Mouse (Mus musculus) midbrain, postnatal 0 days (tissue): ENCODE data around the gene Unc93a. TPM values are rescaled to one million over a fixed set of nuclear protein-coding genes. Genes with fewer than 3 reads are reported as not detected.
A peak's percentile ranks its signal among the peaks of the same experiment; 100 is the strongest.
"Not testable (repeated sequence)": the region's sequence is repeated elsewhere in the genome, so short reads cannot be mapped to it uniquely, and the experiment has no call there.

ENCODE experiments used
- ATAC-seq: fragments of 200-750 bp; cut with Nextera tagmentation; 2 replicates; pipeline ENCODE4 v1.8.0; 2017; ENCODE audit warnings: moderate number of reproducible peaks, mild to moderate bottlenecking, moderate TSS enrichment, moderate library complexity; ENCODE audit not compliant: low FRiP score
- DNase-seq: peaks from one replicate; pipeline ENCODE4 v3.0.0-alpha.2; 2015; ENCODE audit warnings: low spot score
- H3K27ac ChIP-seq: fragments of 300-500 bp; sonication (generic); 2 replicates; pipeline ENCODE4 v1.5.1; 2014; ENCODE audit warnings: low read depth, mild to moderate bottlenecking, low read length, mixed read lengths
- H3K27me3 ChIP-seq: fragments of 300-500 bp; sonication (generic); 2 replicates; pipeline ENCODE4 v1.6.1; 2014; ENCODE audit warnings: low read length, control low read depth, mixed read lengths; ENCODE audit not compliant: insufficient read depth
- H3K36me3 ChIP-seq: fragments of 300-500 bp; sonication (generic); 2 replicates; pipeline ENCODE4 v1.6.1; 2014; ENCODE audit warnings: low read length, control low read depth, mixed read lengths; ENCODE audit not compliant: insufficient read depth
- H3K4me1 ChIP-seq: fragments of 300-500 bp; sonication (generic); 2 replicates; pipeline ENCODE4 v1.6.1; 2014; ENCODE audit warnings: mild to moderate bottlenecking, control low read depth, antibody characterized with exemption, low read length, mixed read lengths; ENCODE audit not compliant: insufficient read depth
- H3K4me2 ChIP-seq: fragments of 300-500 bp; sonication (generic); 2 replicates; pipeline ENCODE4 v1.6.1; 2014; ENCODE audit warnings: low read depth, mild to moderate bottlenecking, low read length, mixed read lengths; ENCODE audit not compliant: poor library complexity, severe bottlenecking
- H3K4me3 ChIP-seq: fragments of 300-500 bp; sonication (generic); 2 replicates; pipeline ENCODE4 v1.5.1; 2014; ENCODE audit warnings: low read depth, mild to moderate bottlenecking, low read length, moderate library complexity
- H3K9ac ChIP-seq: fragments of 300-500 bp; sonication (generic); replicated peaks from 2 replicates; pipeline ENCODE4 v1.6.1; 2014; ENCODE audit warnings: mild to moderate bottlenecking, low read length, moderate library complexity, mixed read lengths; ENCODE audit not compliant: poor library complexity, severe bottlenecking
- H3K9me3 ChIP-seq: fragments of 300-500 bp; sonication (generic); 2 replicates; pipeline ENCODE4 v1.6.1; 2016; ENCODE audit warnings: low read length, control low read depth
- CTCF ChIP-seq: IDR thresholded peaks from 2 replicates; pipeline ENCODE4 v1.5.1; 2016; ENCODE audit warnings: antibody characterized with exemption, mild to moderate bottlenecking
- WGBS: fragments of 180-500 bp; shearing (Covaris S2); extraction: QIAGEN DNeasy Blood & Tissue Kit; methylation state at CpG from one replicate; pipeline ENCODE4 v1.1.7; 2014; 5-methylcytosine and 5-hydroxymethylcytosine counted together
- polyA plus RNA-seq: library from polyadenylated mRNA; unstranded; fragments of >200 nt; fragmentation: Nextera tagmentation; extraction: Ambion mirVana; gene quantifications from 2 replicates; pipeline ENCODE4 v1.2.1, GENCODE M21; 2015
- total RNA-seq: library from RNA; depleted of rRNA; stranded (reverse); fragments of >200 nt; gene quantifications from 2 replicates; pipeline ENCODE4 v1.2.3, GENCODE M21; 2014

The Unc93a gene
- total and polyA plus RNA-seq, 2 experiments from 2014 or later: 0.05 TPM; not detected in 1

- no CpG with 5 or more reads among the region's 2 CpGs for WGBS
- not testable (repeated sequence) for H3K9me3 ChIP-seq, H3K27ac ChIP-seq, DNase-seq, H3K36me3 ChIP-seq, ATAC-seq, H3K4me3 ChIP-seq, H3K9ac ChIP-seq, H3K27me3 ChIP-seq, H3K4me2 ChIP-seq, H3K4me1 ChIP-seq
These were observed 11.1 kb upstream of the Unc93a start for GRCm38 (mm10) chr17:13142665-13143064.

DNA sequence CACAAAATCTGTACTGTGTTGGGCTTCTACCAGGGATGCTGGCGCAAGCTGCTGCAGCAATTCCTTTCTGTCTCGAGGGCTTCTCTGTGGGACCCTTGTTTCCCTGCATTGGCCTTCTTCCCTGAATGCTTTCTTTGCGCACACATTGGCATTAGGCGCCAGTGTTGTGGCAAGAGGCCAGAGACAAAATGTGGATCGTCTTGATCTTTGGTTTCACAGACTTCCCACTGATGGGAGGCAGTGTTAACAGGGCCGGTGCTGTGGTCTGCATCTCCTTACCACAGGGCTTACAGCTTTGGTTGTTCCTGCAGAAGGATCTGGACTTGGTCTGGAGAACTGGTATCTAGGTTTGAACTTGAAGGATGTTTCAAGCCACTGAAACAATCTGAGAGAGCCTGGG, 3.7 kb upstream of the Unc93a start:
- 78% methylated on average over 1 of the region's 6 CpGs for WGBS

DNA sequence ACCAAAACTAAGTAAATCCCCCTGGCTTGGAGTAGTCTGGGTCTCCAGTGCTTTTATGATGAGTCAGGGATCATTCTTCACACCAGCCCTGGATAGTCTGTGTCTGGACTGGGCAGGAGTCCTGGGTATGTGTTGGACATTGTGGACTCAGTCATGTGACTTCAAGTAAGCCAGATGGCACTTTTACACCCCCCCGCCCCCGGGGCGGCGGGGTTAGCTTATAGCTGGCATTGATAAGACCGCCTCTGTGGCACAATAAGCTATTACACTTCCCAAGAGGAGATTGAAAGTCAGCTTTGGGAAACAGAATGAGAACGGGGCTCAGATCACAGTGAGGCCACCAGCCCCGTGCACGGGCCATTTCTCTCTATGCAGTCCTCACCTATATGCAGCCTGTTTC, 742 bp upstream of the Unc93a start:
- H3K9me3 ChIP-seq, H3K4me1 ChIP-seq, ATAC-seq, H3K4me3 ChIP-seq, H3K27me3 ChIP-seq, H3K9ac ChIP-seq, H3K4me2 ChIP-seq, H3K27ac ChIP-seq, H3K36me3 ChIP-seq: not testable (repeated sequence)
- DNase-seq: peak; percentile 48
- WGBS: 82% methylated on average over 8 of the region's 8 CpGs

More for the DNA sequence above, 3.7 kb upstream of the Unc93a start:
- not testable (repeated sequence) for ATAC-seq, H3K27ac ChIP-seq, H3K36me3 ChIP-seq, H3K4me1 ChIP-seq, H3K9me3 ChIP-seq, H3K4me3 ChIP-seq, DNase-seq, H3K4me2 ChIP-seq, H3K27me3 ChIP-seq, H3K9ac ChIP-seq

GRCm38 (mm10) chr17:13129737-13130465, 1.7 kb downstream of the Unc93a start:
- H3K9ac ChIP-seq, DNase-seq, H3K4me3 ChIP-seq, ATAC-seq, H3K4me1 ChIP-seq, H3K9me3 ChIP-seq, H3K4me2 ChIP-seq, H3K27me3 ChIP-seq, H3K36me3 ChIP-seq, H3K27ac ChIP-seq: not testable (repeated sequence)
- WGBS: 83% methylated on average over 7 of the region's 11 CpGs

DNA sequence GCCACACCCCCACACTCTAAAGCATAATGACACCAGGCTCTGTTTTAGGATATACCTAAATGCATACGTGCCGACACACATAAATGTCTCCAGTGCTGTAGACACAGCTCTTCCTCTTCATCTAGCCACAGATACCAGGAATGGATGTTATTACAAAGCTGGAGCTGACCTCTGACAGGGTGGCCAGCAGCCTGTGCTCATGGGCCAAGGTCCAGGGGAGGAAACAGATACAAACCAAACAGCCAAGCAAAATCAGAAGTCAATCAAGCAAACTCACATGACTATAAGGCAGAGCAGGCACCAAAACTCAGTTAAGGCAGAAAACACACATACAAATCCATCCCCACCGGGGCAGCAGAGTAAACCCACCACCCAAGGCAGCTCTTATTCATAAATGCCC, 2.3 kb downstream of the Unc93a start:
- not testable (repeated sequence) for H3K9ac ChIP-seq, DNase-seq, H3K27me3 ChIP-seq, H3K4me3 ChIP-seq, H3K27ac ChIP-seq, H3K9me3 ChIP-seq, ATAC-seq, H3K4me2 ChIP-seq, H3K36me3 ChIP-seq, H3K4me1 ChIP-seq
- WGBS: no CpG with 5 or more reads among the region's 3 CpGs

- not testable (repeated sequence) for H3K9me3 ChIP-seq, H3K36me3 ChIP-seq, H3K9ac ChIP-seq, H3K27me3 ChIP-seq, H3K27ac ChIP-seq, H3K4me3 ChIP-seq, H3K4me1 ChIP-seq, H3K4me2 ChIP-seq, DNase-seq
- peak; percentile 32 for ATAC-seq
- 36% methylated on average over 2 of the region's 3 CpGs for WGBS
- TF ChIP-seq CTCF: peak; percentile 26
These were observed 7.4 kb downstream of the Unc93a start for GRCm38 (mm10) chr17:13124241-13124640.

DNA sequence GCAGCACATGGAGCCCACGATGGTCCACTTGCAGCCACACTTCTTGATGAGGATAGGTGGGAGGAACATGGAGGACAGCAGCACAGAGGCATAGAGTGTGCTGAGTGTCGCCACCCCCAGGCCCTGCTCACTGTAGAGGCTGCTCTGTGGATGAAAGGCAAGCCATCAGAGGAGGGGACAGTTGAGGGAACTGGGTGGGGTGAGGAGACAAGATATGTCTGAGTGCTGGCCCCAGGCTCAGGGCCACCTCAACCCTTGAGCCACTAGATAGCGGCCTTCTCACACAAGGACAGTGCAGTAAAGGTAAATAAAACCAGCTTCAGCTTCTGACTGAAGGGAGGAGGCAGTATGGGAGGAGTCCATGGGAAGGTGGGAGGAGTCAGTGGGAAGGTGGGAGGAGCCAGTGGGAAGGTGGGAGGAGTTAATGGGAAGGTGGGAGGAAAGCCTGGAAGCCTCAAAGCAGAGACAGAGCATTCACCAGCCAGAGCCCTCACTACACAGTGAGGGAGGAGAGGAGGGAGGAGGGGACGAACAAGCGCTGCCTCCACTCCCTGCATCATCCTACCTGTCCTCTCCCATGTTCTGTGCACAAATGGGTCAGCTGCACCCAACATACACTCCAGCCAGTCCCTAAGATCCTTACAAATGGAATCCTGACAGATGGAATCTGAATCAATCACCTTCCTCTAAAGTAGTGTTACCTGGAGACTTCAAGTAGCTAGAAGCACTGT, 8.1 kb downstream of the Unc93a start:
- H3K9me3 ChIP-seq, DNase-seq, H3K4me1 ChIP-seq, H3K36me3 ChIP-seq, H3K4me2 ChIP-seq, H3K27me3 ChIP-seq, H3K27ac ChIP-seq, H3K9ac ChIP-seq, H3K4me3 ChIP-seq: not testable (repeated sequence)
- peak; percentile 44; the same call in 1 of the 2 replicates for ATAC-seq
- 100% methylated on average over 2 of the region's 5 CpGs for WGBS

DNA sequence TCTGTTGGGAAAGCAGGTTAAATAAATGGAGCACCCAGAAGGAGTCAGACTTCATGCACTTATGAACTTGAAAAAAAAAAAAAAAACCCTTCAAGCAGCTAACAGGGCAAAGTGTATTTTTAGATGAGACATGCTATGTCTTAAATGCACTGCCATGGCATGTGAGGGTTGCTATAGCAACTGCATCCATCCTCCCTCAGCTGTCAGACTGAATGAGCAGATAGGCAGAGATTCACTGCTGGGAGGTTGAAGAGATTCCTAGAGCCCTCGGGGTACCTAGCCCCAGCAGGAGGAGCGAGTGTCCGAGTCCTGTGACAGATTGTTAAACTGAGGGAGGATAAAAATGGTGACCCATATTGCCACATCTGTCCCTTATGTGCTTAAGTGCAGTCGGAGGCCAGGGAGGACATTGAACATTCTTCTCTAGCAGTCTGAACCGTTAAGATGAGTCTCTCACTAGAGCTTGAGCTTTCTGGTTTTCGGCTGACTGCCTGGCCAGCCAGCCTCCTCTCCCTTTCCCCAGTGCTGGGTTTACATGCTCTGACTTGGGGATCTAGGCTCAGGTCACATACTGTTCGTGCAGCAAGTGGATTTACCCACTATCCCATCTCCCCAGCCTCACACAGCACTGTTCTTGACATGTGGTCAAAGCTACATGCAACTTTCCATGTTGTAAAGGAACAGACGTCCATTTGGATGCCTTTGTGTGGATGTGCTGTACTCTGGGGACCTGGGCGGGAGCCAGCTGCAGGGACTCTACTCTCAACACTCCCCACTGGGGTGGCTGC, 18.9 kb downstream of the Unc93a start:
- not testable (repeated sequence) for H3K4me3 ChIP-seq, H3K4me1 ChIP-seq, DNase-seq, H3K27ac ChIP-seq, H3K9ac ChIP-seq, H3K9me3 ChIP-seq, H3K4me2 ChIP-seq, H3K36me3 ChIP-seq, H3K27me3 ChIP-seq
- WGBS: 41% methylated on average over 3 of the region's 9 CpGs
- ATAC-seq: peak; percentile 84
